In genomic region chr11:119339637-119340036, GRCm38 (mm10) we compare ENCODE assay signal across 9 mouse cellular contexts. TPM values are rescaled to one million over a fixed set of nuclear protein-coding genes. Genes with fewer than 3 reads are reported as not detected.
DNase-seq lines count a peak whose midpoint lies in the region; ATAC-seq and TF ChIP-seq lines count a peak whose summit lies in the region.
"Had no signal": no experiment of that assay in that cellular context is flagged by ENCODE, and none has a peak within 500 bp of the region (broad histone marks: within the 10 kb centered on the region; RNA-seq: fewer than 3 reads in every experiment).

No protein-coding gene starts in this region.

- 0 out of 2 replicates have a peak, but pooled peaks cover 4% of the 10 kb centered on the region for H3K4me1 ChIP-seq in forebrain, embryonic 10.5 days
- H3K4me1 ChIP-seq in forebrain, embryonic 15.5 days, result no peaks in the 10 kb centered on the region
- H3K4me1 ChIP-seq in lung, adult 2 months (ENCODE audit: control insufficient read depth, insufficient read depth, low read length), result no peaks in the 10 kb centered on the region
- no peaks in the 10 kb centered on the region for H3K4me1 ChIP-seq in small intestine, adult 2 months (ENCODE audit: control insufficient read depth, insufficient read depth, insufficient read length, low read length)

- no peak for TF ChIP-seq POLR2A in lung, adult 2 months (IDR thresholded peaks at IDR 0.05; ENCODE audit: borderline replicate concordance, extremely low read depth, low read depth, low read length)
- no peak for TF ChIP-seq POLR2A in small intestine, adult 2 months (IDR thresholded peaks at IDR 0.05; ENCODE audit: low read depth, low read length)

- 8% methylated on average over 5 of the region's 5 CpGs for WGBS in forebrain, embryonic 10.5 days
- WGBS in forebrain, embryonic 15.5 days, result 10% methylated on average over 5 of the region's 5 CpGs
- 3% methylated on average over 5 of the region's 5 CpGs for WGBS in lung, adult 2 months
- 4% methylated on average over 5 of the region's 5 CpGs for WGBS in small intestine, adult 2 months

- TF ChIP-seq CTCF in lung, adult 2 months (IDR thresholded peaks at IDR 0.05; ENCODE audit: insufficient read depth, low read length), result peak; percentile 54; the same call in 1 of the 2 replicates
- TF ChIP-seq CTCF in small intestine, adult 2 months (IDR thresholded peaks at IDR 0.05; ENCODE audit: extremely low read depth, insufficient read length, insufficient replicate concordance, low read depth, low read length), result peak; percentile 37; the same call in 1 of the 2 replicates

- no peak overlapping the region for H3K27ac ChIP-seq in forebrain, embryonic 10.5 days
- H3K27ac ChIP-seq in forebrain, embryonic 15.5 days (replicated peaks), result no peak overlapping the region
- H3K27ac ChIP-seq in small intestine, adult 2 months (ENCODE audit: insufficient read depth, low read depth, low read length), result no peak overlapping the region

- no peaks in the 10 kb centered on the region for H3K27me3 ChIP-seq in forebrain, embryonic 10.5 days (ENCODE audit: poor library complexity, severe bottlenecking)
- H3K27me3 ChIP-seq in forebrain, embryonic 15.5 days, result no peaks in the 10 kb centered on the region
- no peaks in the 10 kb centered on the region for H3K27me3 ChIP-seq in small intestine, adult 2 months (ENCODE audit: control insufficient read depth, insufficient read depth, low read length)

- H3K9ac ChIP-seq in forebrain, embryonic 15.5 days (replicated peaks), result no peak overlapping the region

- H3K4me3 ChIP-seq in forebrain, embryonic 10.5 days, result no peak overlapping the region
- H3K4me3 ChIP-seq in forebrain, embryonic 15.5 days, result no peak overlapping the region
- no peak overlapping the region for H3K4me3 ChIP-seq in lung, adult 2 months (replicated peaks; ENCODE audit: extremely low read depth, low read depth, low read length)
- H3K4me3 ChIP-seq in small intestine, adult 2 months (ENCODE audit: low read depth, low read length), result no peak overlapping the region
- H3K4me3 ChIP-seq: myocyte had no signal

- H3K9me3 ChIP-seq in forebrain, embryonic 10.5 days, result no peaks in the 10 kb centered on the region
- no peaks in the 10 kb centered on the region for H3K9me3 ChIP-seq in forebrain, embryonic 15.5 days

- DNase-seq in forebrain, embryonic 10.5 days (ENCODE audit: extremely low spot score, low spot score), result peak; percentile 84
- peak; percentile 75 for DNase-seq in T-cell, adult 2 months (ENCODE audit: low spot score)
- DNase-seq in cerebellum, postnatal 36 days, result peak; percentile 74 to 80
- peak; percentile 52 to 65 for DNase-seq in gastrocnemius, adult 8-10 months (ENCODE audit: low spot score in 2 of 2)
- peak; percentile 86 for DNase-seq in kidney, postnatal 4 days
- peak; percentile 72 for DNase-seq in lung, adult 2 months

- no peak overlapping the region for H3K4me2 ChIP-seq in forebrain, embryonic 15.5 days (replicated peaks)

- no peaks in the 10 kb centered on the region for H3K36me3 ChIP-seq in forebrain, embryonic 10.5 days (replicated peaks)
- H3K36me3 ChIP-seq in forebrain, embryonic 15.5 days, result no peaks in the 10 kb centered on the region
- H3K36me3 ChIP-seq in small intestine, adult 2 months (ENCODE audit: control insufficient read depth, insufficient read depth, low read length), result peaks cover 4% of the 10 kb centered on the region

- ATAC-seq in forebrain, embryonic 15.5 days (replicated peaks), result no peak

RNA-seq across cellular contexts. Expression of gene Sgsh, which starts 15.7 kb away (rescaled TPM):
- 7.5 and 7.9 TPM in 2 replicates for polyA plus RNA-seq in forebrain, embryonic 10.5 days (2016; fragmentation: Nextera tagmentation; extraction: Ambion mirVana)
- 3.0 and 3.7 TPM in 2 replicates for polyA plus RNA-seq in forebrain, embryonic 15.5 days (2015; fragmentation: Nextera tagmentation; extraction: Ambion mirVana)
- 1 to 10 TPM; 2.3 to 3.8 (median 2.7) TPM for total RNA-seq in gastrocnemius, adult 8-10 months (2022)
- polyA plus RNA-seq in lung, adult 2 months (2012; rRNA removed), result 63.2 and 66.5 TPM in 2 replicates
- 12.6 and 19.2 TPM in 2 replicates for polyA plus RNA-seq in small intestine, adult 2 months (2012; rRNA removed)

RNA-seq across cellular contexts. Expression of gene Slc26a11, which starts 15.7 kb away (rescaled TPM):
- 9.6 and 10.6 TPM in 2 replicates for polyA plus RNA-seq in forebrain, embryonic 10.5 days (2016; fragmentation: Nextera tagmentation; extraction: Ambion mirVana)
- 3.5 and 3.9 TPM in 2 replicates for polyA plus RNA-seq in forebrain, embryonic 15.5 days (2015; fragmentation: Nextera tagmentation; extraction: Ambion mirVana)
- total RNA-seq in gastrocnemius, adult 8-10 months (2022), result 1 to 10 TPM; 2.5 to 4.2 (median 3.0) TPM
- polyA plus RNA-seq in lung, adult 2 months (2012; rRNA removed), result 25.7 and 28.0 TPM in 2 replicates
- 9.7 and 17.3 TPM in 2 replicates for polyA plus RNA-seq in small intestine, adult 2 months (2012; rRNA removed)

RNA-seq across cellular contexts. Expression of gene Card14, which starts 32.1 kb away (rescaled TPM):
- 0.04 TPM in 1 of 2 replicates, not detected in the other for polyA plus RNA-seq in forebrain, embryonic 10.5 days (2016; fragmentation: Nextera tagmentation; extraction: Ambion mirVana)
- 0.09 and 0.18 TPM in 2 replicates for polyA plus RNA-seq in forebrain, embryonic 15.5 days (2015; fragmentation: Nextera tagmentation; extraction: Ambion mirVana)
- total RNA-seq in gastrocnemius, adult 8-10 months (2022), result under 1 TPM; 0.10 to 0.25 (median 0.22) TPM
- 0.07 and 0.84 TPM in 2 replicates for polyA plus RNA-seq in lung, adult 2 months (2012; rRNA removed)
- polyA plus RNA-seq in small intestine, adult 2 months (2012; rRNA removed), result 3.5 and 7.1 TPM in 2 replicates

RNA-seq across cellular contexts. Expression of gene Eif4a3, which starts 39.7 kb away (rescaled TPM):
- polyA plus RNA-seq in forebrain, embryonic 10.5 days (2016; fragmentation: Nextera tagmentation; extraction: Ambion mirVana), result 511 and 516 TPM in 2 replicates
- polyA plus RNA-seq in forebrain, embryonic 15.5 days (2015; fragmentation: Nextera tagmentation; extraction: Ambion mirVana), result 302 and 313 TPM in 2 replicates
- 10 to 100 TPM; 30.7 to 53.1 (median 42.8) TPM for total RNA-seq in gastrocnemius, adult 8-10 months (2022)
- 79.7 and 87.9 TPM in 2 replicates for polyA plus RNA-seq in lung, adult 2 months (2012; rRNA removed)
- 27.7 and 56.5 TPM in 2 replicates for polyA plus RNA-seq in small intestine, adult 2 months (2012; rRNA removed)

RNA-seq across cellular contexts. Expression of gene Rnf213, which starts 53.3 kb away (rescaled TPM):
- 1.4 and 1.5 TPM in 2 replicates for polyA plus RNA-seq in forebrain, embryonic 10.5 days (2016; fragmentation: Nextera tagmentation; extraction: Ambion mirVana)
- polyA plus RNA-seq in forebrain, embryonic 15.5 days (2015; fragmentation: Nextera tagmentation; extraction: Ambion mirVana), result 0.75 and 1.4 TPM in 2 replicates
- 1 to 10 TPM; 4.5 to 7.0 (median 5.8) TPM for total RNA-seq in gastrocnemius, adult 8-10 months (2022)
- 19.5 and 24.3 TPM in 2 replicates for polyA plus RNA-seq in lung, adult 2 months (2012; rRNA removed)
- polyA plus RNA-seq in small intestine, adult 2 months (2012; rRNA removed), result 11.9 and 34.7 TPM in 2 replicates
